Comparison of ENCODE assay signal across 31 mouse cellular contexts in genomic region chr4:134921703-134922102, GRCm38 (mm10). TPM values are rescaled to one million over a fixed set of nuclear protein-coding genes. Genes with fewer than 3 reads are reported as not detected.
DNase-seq lines count a peak whose midpoint lies in the region; ATAC-seq and TF ChIP-seq lines count a peak whose summit lies in the region.
"Had no signal": no experiment of that assay in that cellular context is flagged by ENCODE, and none has a peak within 500 bp of the region (broad histone marks: within the 10 kb centered on the region; RNA-seq: fewer than 3 reads in every experiment).

No protein-coding gene starts in this region.

- no peak for ATAC-seq in liver, embryonic 13.5 days (ENCODE audit: low read depth)
- ATAC-seq: forebrain, embryonic 16.5 days; intestine, embryonic 16.5 days; midbrain, embryonic 15.5 days had no signal

- peaks cover 8% of the 10 kb centered on the region for H3K36me3 ChIP-seq in testis, adult 2 months (ENCODE audit: control insufficient read depth, insufficient read depth, low read length)
- peaks cover 28% of the 10 kb centered on the region for H3K36me3 ChIP-seq in liver, embryonic 13.5 days

- H3K4me3 ChIP-seq in testis, adult 2 months (ENCODE audit: control insufficient read depth, low read depth, low read length): peak overlapping the region; percentile 68
- no peak overlapping the region for H3K4me3 ChIP-seq in liver, embryonic 13.5 days (replicated peaks)

- WGBS in liver, embryonic 13.5 days (ENCODE audit: insufficient replicate concordance): 90% methylated on average over 4 of the region's 4 CpGs

- no peaks in the 10 kb centered on the region for H3K9me3 ChIP-seq in liver, embryonic 13.5 days (replicated peaks)
- H3K9me3 ChIP-seq: embryonic facial prominence, embryonic 13.5 days; heart, embryonic 12.5 days; hindbrain, embryonic 13.5 days; limb, embryonic 10.5 days; limb, embryonic 15.5 days; lung, embryonic 15.5 days; midbrain, embryonic 10.5 days; midbrain, embryonic 15.5 days; neural tube, embryonic 15.5 days had no signal

- no peak for TF ChIP-seq CTCF in testis, adult 2 months (IDR thresholded peaks at IDR 0.05; ENCODE audit: control insufficient read depth, insufficient read depth, insufficient replicate concordance, low read depth, low read length)

- DNase-seq in heart, adult 11 months: peak; percentile 94
- no peak for DNase-seq in heart, adult 9 months (ENCODE audit: low spot score in 2 of 2)
- no peak for DNase-seq in testis, postnatal 14 days (ENCODE audit: low spot score)
- no peak for DNase-seq in liver, embryonic 13.5 days
- no peak for DNase-seq in kidney, postnatal 14 days
- DNase-seq in layer of hippocampus, adult 9-11 months: no peak
- DNase-seq: adrenal gland, postnatal 14 days; cerebellum, adult 8-10 months; gastrocnemius, postnatal 25 days; heart, postnatal 4 days; kidney, adult 8-10 months; lung, postnatal 36 days; retina, postnatal 1 day; right cerebral cortex, postnatal 14 days; thymus, adult 2 months; thymus, postnatal 36 days had no signal

- H3K27me3 ChIP-seq in testis, adult 2 months (ENCODE audit: control insufficient read depth, insufficient read depth, low read length): no peaks in the 10 kb centered on the region
- H3K27me3 ChIP-seq in liver, embryonic 13.5 days: no peaks in the 10 kb centered on the region
- H3K27me3 ChIP-seq: CH12.LX; embryonic facial prominence, embryonic 13.5 days; heart, embryonic 12.5 days; hindbrain, embryonic 13.5 days; limb, embryonic 15.5 days; lung, embryonic 15.5 days; midbrain, embryonic 15.5 days; neural tube, embryonic 15.5 days had no signal

- no peak overlapping the region for H3K4me2 ChIP-seq in liver, embryonic 13.5 days

- no peak for TF ChIP-seq POLR2A in testis, adult 2 months (IDR thresholded peaks at IDR 0.05; ENCODE audit: control insufficient read depth, low read depth, low read length)

- peaks cover 10% of the 10 kb centered on the region for H3K4me1 ChIP-seq in testis, adult 2 months (ENCODE audit: control insufficient read depth, insufficient read depth, low read length)
- peaks cover 66% of the 10 kb centered on the region for H3K4me1 ChIP-seq in liver, embryonic 13.5 days (replicated peaks)

- no peak overlapping the region for H3K27ac ChIP-seq in testis, adult 2 months (ENCODE audit: control insufficient read depth, insufficient read depth, low read depth, low read length)
- H3K27ac ChIP-seq in liver, embryonic 13.5 days: 0 out of 2 replicates have a peak overlapping the region, but pooled peaks have one; percentile 0

- H3K9ac ChIP-seq in liver, embryonic 13.5 days: no peak overlapping the region; the same call in 1 of the 2 replicates
- H3K9ac ChIP-seq: heart, embryonic 12.5 days; hindbrain, embryonic 13.5 days; limb, embryonic 15.5 days; lung, embryonic 15.5 days; neural tube, embryonic 15.5 days had no signal

RNA-seq across cellular contexts. Expression of gene Rsrp1, which starts 1.7 kb away (rescaled TPM):
- polyA plus RNA-seq in testis, adult 2 months (2012; rRNA removed): 145 and 148 TPM in 2 replicates
- polyA plus RNA-seq in liver, embryonic 13.5 days (2015; fragmentation: Nextera tagmentation; extraction: Ambion mirVana): 232 and 286 TPM in 2 replicates

RNA-seq across cellular contexts. Expression of gene Tmem50a, which starts 6.9 kb away (rescaled TPM):
- 19.5 and 23.0 TPM in 2 replicates for polyA plus RNA-seq in testis, adult 2 months (2012; rRNA removed)
- polyA plus RNA-seq in liver, embryonic 13.5 days (2015; fragmentation: Nextera tagmentation; extraction: Ambion mirVana): 83.1 and 92.7 TPM in 2 replicates

RNA-seq across cellular contexts. Expression of gene Syf2, which starts 9.0 kb away (rescaled TPM):
- 22.0 and 24.3 TPM in 2 replicates for polyA plus RNA-seq in testis, adult 2 months (2012; rRNA removed)
- 61.7 and 77.5 TPM in 2 replicates for polyA plus RNA-seq in liver, embryonic 13.5 days (2015; fragmentation: Nextera tagmentation; extraction: Ambion mirVana)

RNA-seq across cellular contexts. Expression of gene Rhd, which starts 57.4 kb away (rescaled TPM):
- polyA plus RNA-seq in testis, adult 2 months (2012; rRNA removed): 0.97 and 1.6 TPM in 2 replicates
- polyA plus RNA-seq in liver, embryonic 13.5 days (2015; fragmentation: Nextera tagmentation; extraction: Ambion mirVana): 545 and 561 TPM in 2 replicates
- polyA plus RNA-seq: large intestine, adult 2 months; small intestine, adult 2 months had no signal
